Mouse (Mus musculus) bone marrow, adult 2 months (tissue): ENCODE measurements around the gene Foxp2.

Experiments
- CTCF ChIP-seq: fragments of 200-500 bp; IDR thresholded peaks from 2 replicates; pipeline ENCODE4 v1.5.1; 2011; ENCODE audit warnings: low read length, control low read depth; ENCODE audit not compliant: control insufficient read depth, insufficient read depth
- POLR2A ChIP-seq: fragments of 200-500 bp; IDR thresholded peaks from 2 replicates; pipeline ENCODE4 v1.6.1; 2011; ENCODE audit warnings: low read depth, mild to moderate bottlenecking, control low read depth, low read length, borderline replicate concordance; ENCODE audit not compliant: control insufficient read depth

DNA sequence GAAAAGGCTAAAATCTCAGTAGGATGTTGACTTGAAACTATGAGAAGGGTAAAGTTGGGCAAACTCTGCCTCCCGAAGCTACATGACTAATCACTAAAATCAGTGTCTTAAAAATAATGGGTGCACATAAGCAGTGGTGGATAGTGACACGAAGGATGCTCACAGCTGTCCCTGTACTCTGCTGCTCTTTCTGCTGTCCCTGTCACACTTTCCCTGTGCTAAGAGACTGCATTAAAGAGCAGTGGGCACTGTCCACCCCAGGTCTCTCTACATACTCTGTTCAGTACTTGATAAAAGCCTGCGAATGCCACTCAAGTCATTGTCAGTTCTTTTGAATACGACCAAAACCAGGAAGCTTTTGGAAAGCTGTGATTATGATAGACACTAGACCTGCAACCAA lies 469.7 kb downstream of the Foxp2 start:
- TF ChIP-seq CTCF (no peak), POLR2A (no peak)
